Mouse (Mus musculus) heart, embryonic 12.5 days (tissue): ENCODE measurements around the gene Gimap4. TPM values are rescaled to one million over a fixed set of nuclear protein-coding genes. Genes with fewer than 3 reads are reported as not detected.
A peak's percentile ranks its signal among the peaks of the same experiment; 100 is the strongest.

Experiments used
- ATAC-seq: fragments of 200-750 bp; cut with Nextera tagmentation; 2 replicates; pipeline ENCODE4 v1.8.0; 2017; ENCODE audit warnings: moderate TSS enrichment, moderate library complexity; ENCODE audit not compliant: insufficient number of reproducible peaks, low FRiP score
- H3K27ac ChIP-seq: fragments of 300-500 bp; sonication (generic); 2 replicates; pipeline ENCODE4 v1.5.1; 2016; ENCODE audit warnings: mild to moderate bottlenecking, moderate library complexity; ENCODE audit not compliant: poor library complexity, severe bottlenecking
- H3K27me3 ChIP-seq: fragments of 300-500 bp; sonication (generic); replicated peaks from 2 replicates; pipeline ENCODE4 v1.6.1; 2016; ENCODE audit warnings: mild to moderate bottlenecking, moderate library complexity
- H3K36me3 ChIP-seq: fragments of 300-500 bp; sonication (generic); 2 replicates; pipeline ENCODE4 v1.6.1; 2016; ENCODE audit warnings: mild to moderate bottlenecking, moderate library complexity
- H3K4me1 ChIP-seq: fragments of 300-500 bp; sonication (generic); replicated peaks from 2 replicates; pipeline ENCODE4 v1.6.1; 2016; ENCODE audit warnings: mild to moderate bottlenecking
- H3K4me2 ChIP-seq: fragments of 300-500 bp; sonication (generic); 2 replicates; pipeline ENCODE4 v1.6.1; 2016; ENCODE audit warnings: mild to moderate bottlenecking, moderate library complexity
- H3K4me3 ChIP-seq: fragments of 300-500 bp; sonication (generic); 2 replicates; pipeline ENCODE4 v1.5.1; 2016; ENCODE audit warnings: mild to moderate bottlenecking
- H3K9ac ChIP-seq: fragments of 300-500 bp; sonication (generic); 2 replicates; pipeline ENCODE4 v1.6.1; 2016; ENCODE audit warnings: mild to moderate bottlenecking, moderate library complexity
- H3K9me3 ChIP-seq: fragments of 300-500 bp; sonication (generic); replicated peaks from 2 replicates; pipeline ENCODE4 v1.6.1; 2016; ENCODE audit warnings: mild to moderate bottlenecking, moderate library complexity
- WGBS: fragments of 180-500 bp; shearing (Covaris S2); methylation state at CpG from one replicate; pipeline ENCODE4 v1.1.7; 2016; 5-methylcytosine and 5-hydroxymethylcytosine counted together
- polyA plus RNA-seq: library from polyadenylated mRNA; unstranded; fragments of >200 nt; fragmentation: Nextera tagmentation; extraction: Ambion mirVana; gene quantifications from 2 replicates; pipeline ENCODE4 v1.2.1, GENCODE M21; 2016

Gene Gimap4
- polyA plus RNA-seq: 9.9 and 10.7 TPM in 2 replicates

GRCm38 (mm10) chr6:48684319-48684718 is at the start of gene Gimap4:
TSS of gene Gimap4 (plus strand) at chr6:48684549.
- no peaks in the 10 kb centered on the region for H3K36me3 ChIP-seq
- no peak within 1 kb of the TSS for H3K4me3 ChIP-seq
- peak within 1 kb of the TSS; percentile 27 for H3K4me2 ChIP-seq
- no peak for ATAC-seq
- peak within 1 kb of the TSS; percentile 64 for H3K27ac ChIP-seq
- no peak within 1 kb of the TSS for H3K9ac ChIP-seq
- WGBS: 50% methylated on average over 5 of the region's 5 CpGs
- 0 out of 2 replicates have a peak, but pooled peaks cover 5% of the 10 kb centered on the region for H3K4me1 ChIP-seq
- no peaks in the 10 kb centered on the region for H3K27me3 ChIP-seq
- no peaks in the 10 kb centered on the region for H3K9me3 ChIP-seq

- H3K9me3 ChIP-seq: no peaks in the 10 kb centered on the region
- H3K27ac ChIP-seq: no peak overlapping the region
- no peaks in the 10 kb centered on the region for H3K36me3 ChIP-seq
- no peak overlapping the region for H3K4me3 ChIP-seq
- H3K9ac ChIP-seq: no peak overlapping the region
- no peak for ATAC-seq
- WGBS: 74% methylated on average over 2 of the region's 2 CpGs
- peaks cover 8% of the 10 kb centered on the region for H3K4me1 ChIP-seq
- H3K27me3 ChIP-seq: peaks cover 10% of the 10 kb centered on the region; the same call in 1 of the 2 replicates
- no peak overlapping the region for H3K4me2 ChIP-seq
Measured at GRCm38 (mm10) chr6:48635105-48635504, 49.2 kb upstream of the Gimap4 start.

DNA sequence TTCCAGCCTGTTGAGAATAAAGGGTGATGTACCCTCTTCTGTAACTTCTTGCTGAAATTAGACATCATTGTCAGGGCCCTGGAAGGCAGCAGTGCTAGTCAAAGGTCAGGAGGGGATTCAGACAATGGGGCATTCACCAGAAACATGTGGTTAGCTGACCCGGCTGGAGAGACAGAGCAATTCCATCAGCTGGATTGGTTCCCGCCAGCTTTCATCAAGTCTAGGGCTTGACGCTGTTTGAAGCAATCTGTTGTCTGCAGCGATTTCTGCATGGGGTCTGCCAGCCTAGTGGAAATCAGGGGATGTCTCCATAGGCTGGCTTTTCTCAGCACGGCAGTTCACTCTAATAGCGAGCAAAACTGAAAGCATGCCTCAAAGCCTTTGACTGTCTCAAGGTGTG is 47.8 kb upstream of the Gimap4 start:
- 31% methylated on average over 6 of the region's 6 CpGs for WGBS
- H3K9ac ChIP-seq: no peak overlapping the region

GRCm38 (mm10) chr6:48637811-48638500 is 46.4 kb upstream of the Gimap4 start:
- H3K4me3 ChIP-seq: no peak overlapping the region
- H3K4me1 ChIP-seq: peaks cover 8% of the 10 kb centered on the region
- no peak overlapping the region for H3K27ac ChIP-seq
- no peak for ATAC-seq
- H3K36me3 ChIP-seq: no peaks in the 10 kb centered on the region
- H3K9ac ChIP-seq: no peak overlapping the region
- H3K27me3 ChIP-seq: no peaks in the 10 kb centered on the region
- 64% methylated on average over 6 of the region's 6 CpGs for WGBS
- no peaks in the 10 kb centered on the region for H3K9me3 ChIP-seq
- no peak overlapping the region for H3K4me2 ChIP-seq

More for the DNA sequence above, 47.8 kb upstream of the Gimap4 start:
- H3K4me3 ChIP-seq: no peak overlapping the region
- no peak overlapping the region for H3K4me2 ChIP-seq
- H3K27ac ChIP-seq: 0 out of 2 replicates have a peak overlapping the region, but pooled peaks have one; percentile 2
- peaks cover 7% of the 10 kb centered on the region; the same call in 1 of the 2 replicates for H3K27me3 ChIP-seq
- peaks cover 8% of the 10 kb centered on the region for H3K4me1 ChIP-seq
- H3K36me3 ChIP-seq: no peaks in the 10 kb centered on the region
- H3K9me3 ChIP-seq: no peaks in the 10 kb centered on the region
- no peak for ATAC-seq

DNA sequence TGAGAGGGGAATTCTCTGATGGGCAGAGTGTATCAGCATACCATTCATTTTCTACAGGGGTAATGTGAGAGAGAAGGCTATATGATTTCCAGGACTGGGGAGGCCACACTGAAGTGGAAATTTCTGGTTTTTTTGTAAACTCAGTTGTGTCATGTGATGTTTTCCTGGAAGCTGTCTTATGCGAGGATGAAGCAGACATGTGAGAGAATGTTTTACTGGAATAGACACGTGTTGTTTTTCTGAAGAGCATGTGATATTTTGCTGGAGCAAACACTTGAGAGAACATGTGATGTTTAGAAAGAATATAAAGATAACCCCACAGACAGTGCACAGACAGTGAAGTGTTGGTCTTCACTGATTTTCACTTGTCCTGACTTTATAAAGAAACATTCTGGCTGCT is 45.8 kb upstream of the Gimap4 start:
- no peak overlapping the region for H3K4me3 ChIP-seq
- H3K27ac ChIP-seq: no peak overlapping the region
- 72% methylated on average over 2 of the region's 2 CpGs for WGBS
- H3K4me1 ChIP-seq: peaks cover 8% of the 10 kb centered on the region
- no peaks in the 10 kb centered on the region for H3K36me3 ChIP-seq
- no peaks in the 10 kb centered on the region for H3K27me3 ChIP-seq
- ATAC-seq: no peak
- no peak overlapping the region for H3K9ac ChIP-seq
- H3K4me2 ChIP-seq: no peak overlapping the region
- no peaks in the 10 kb centered on the region for H3K9me3 ChIP-seq

- no peak for ATAC-seq
- WGBS: 70% methylated on average over 6 of the region's 6 CpGs
Measured at GRCm38 (mm10) chr6:48641391-48641790, 43.0 kb upstream of the Gimap4 start.

GRCm38 (mm10) chr6:48642764-48643292 is 41.5 kb upstream of the Gimap4 start:
- no peaks in the 10 kb centered on the region for H3K9me3 ChIP-seq
- no peak overlapping the region for H3K27ac ChIP-seq
- no peak overlapping the region for H3K9ac ChIP-seq
- H3K4me2 ChIP-seq: no peak overlapping the region
- 20% methylated on average over 4 of the region's 4 CpGs for WGBS
- H3K36me3 ChIP-seq: no peaks in the 10 kb centered on the region
- no peak overlapping the region for H3K4me3 ChIP-seq
- peaks cover 3% of the 10 kb centered on the region; the same call in 1 of the 2 replicates for H3K4me1 ChIP-seq
- H3K27me3 ChIP-seq: no peaks in the 10 kb centered on the region
- no peak for ATAC-seq

More at GRCm38 (mm10) chr6:48641391-48641790, 43.0 kb upstream of the Gimap4 start:
- Histone ChIP-seq H3K9ac (no peak overlapping the region), H3K36me3 (no peaks in the 10 kb centered on the region), H3K4me2 (no peak overlapping the region), H3K9me3 (no peaks in the 10 kb centered on the region), H3K4me3 (no peak overlapping the region), H3K27ac (no peak overlapping the region), H3K4me1 (peaks cover 11% of the 10 kb centered on the region), H3K27me3 (no peaks in the 10 kb centered on the region)

- H3K27ac ChIP-seq: no peak overlapping the region
- no peaks in the 10 kb centered on the region for H3K9me3 ChIP-seq
- H3K4me2 ChIP-seq: no peak overlapping the region
- no peaks in the 10 kb centered on the region for H3K27me3 ChIP-seq
- no peak for ATAC-seq
- H3K9ac ChIP-seq: no peak overlapping the region
- 10% methylated on average over 12 of the region's 12 CpGs for WGBS
- H3K36me3 ChIP-seq: no peaks in the 10 kb centered on the region
- H3K4me3 ChIP-seq: no peak overlapping the region
- peaks cover 3% of the 10 kb centered on the region; the same call in 1 of the 2 replicates for H3K4me1 ChIP-seq
Measured at GRCm38 (mm10) chr6:48645660-48646308, 38.6 kb upstream of the Gimap4 start.

- ATAC-seq: no peak
- H3K36me3 ChIP-seq: no peaks in the 10 kb centered on the region
- H3K4me2 ChIP-seq: no peak overlapping the region
- no peaks in the 10 kb centered on the region for H3K27me3 ChIP-seq
- no peaks in the 10 kb centered on the region for H3K9me3 ChIP-seq
- no peak overlapping the region for H3K27ac ChIP-seq
- H3K4me3 ChIP-seq: no peak overlapping the region
- WGBS: 57% methylated on average over 4 of the region's 4 CpGs
- H3K4me1 ChIP-seq: peaks cover 3% of the 10 kb centered on the region; the same call in 1 of the 2 replicates
- H3K9ac ChIP-seq: no peak overlapping the region
Measured at GRCm38 (mm10) chr6:48646309-48646690, 38.0 kb upstream of the Gimap4 start.

GRCm38 (mm10) chr6:48646995-48647394 is 37.4 kb upstream of the Gimap4 start, which contains the start of gene Gimap8:
TSS of gene Gimap8 (plus strand) at chr6:48647234.
- Histone ChIP-seq H3K27ac (no peak within 1 kb of the TSS), H3K27me3 (no peaks in the 10 kb centered on the region), H3K9ac (no peak within 1 kb of the TSS), H3K36me3 (no peaks in the 10 kb centered on the region), H3K4me1 (peaks cover 3% of the 10 kb centered on the region; the same call in 1 of the 2 replicates), H3K4me2 (no peak within 1 kb of the TSS), H3K9me3 (no peaks in the 10 kb centered on the region), H3K4me3 (no peak within 1 kb of the TSS)
- no peak; the same call in 1 of the 2 replicates for ATAC-seq
- WGBS: 36% methylated on average over 3 of the region's 3 CpGs

GRCm38 (mm10) chr6:48647611-48648010 is 36.7 kb upstream of the Gimap4 start:
- H3K27me3 ChIP-seq: no peaks in the 10 kb centered on the region
- 85% methylated on average over 2 of the region's 2 CpGs for WGBS
- no peak for ATAC-seq
- no peaks in the 10 kb centered on the region for H3K9me3 ChIP-seq
- no peak overlapping the region for H3K27ac ChIP-seq
- H3K36me3 ChIP-seq: no peaks in the 10 kb centered on the region
- no peak overlapping the region for H3K9ac ChIP-seq
- no peak overlapping the region for H3K4me3 ChIP-seq
- H3K4me2 ChIP-seq: no peak overlapping the region
- H3K4me1 ChIP-seq: peaks cover 3% of the 10 kb centered on the region; the same call in 1 of the 2 replicates
